19 mouse cellular contexts compared by ENCODE assay signal in the genomic region with DNA sequence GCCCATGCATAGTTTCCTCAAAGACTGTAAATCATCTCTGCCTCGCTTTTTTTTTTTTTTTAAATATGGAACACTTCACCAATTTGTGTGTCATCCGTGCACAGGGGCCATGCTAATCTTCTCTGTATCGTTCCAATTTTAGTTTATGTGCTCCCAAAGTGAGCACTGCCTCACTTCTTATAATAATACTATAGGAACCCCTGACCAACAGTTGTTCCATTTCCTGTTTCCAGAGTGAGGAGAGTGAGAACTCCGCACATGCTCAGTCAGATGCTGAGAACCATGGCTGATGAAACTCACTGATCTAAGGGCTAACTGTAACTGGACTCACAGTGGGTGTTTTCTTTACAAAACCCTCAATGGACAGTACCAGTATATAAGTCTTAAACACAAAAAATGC. TPM values are rescaled to one million over a fixed set of nuclear protein-coding genes. Genes with fewer than 3 reads are reported as not detected.
"Had no signal": no experiment of that assay in that cellular context is flagged by ENCODE, and none has a peak within 500 bp of the region (broad histone marks: within the 10 kb centered on the region; RNA-seq: fewer than 3 reads in every experiment).

No protein-coding gene starts in this region.

- H3K9me3 ChIP-seq: neural tube, embryonic 12.5 days; neural tube, embryonic 13.5 days; neural tube, embryonic 15.5 days; stomach, embryonic 15.5 days had no signal

- H3K4me1 ChIP-seq: neural tube, embryonic 12.5 days; neural tube, embryonic 13.5 days; neural tube, embryonic 15.5 days; stomach, embryonic 15.5 days had no signal

- H3K4me2 ChIP-seq: neural tube, embryonic 12.5 days; neural tube, embryonic 13.5 days; neural tube, embryonic 15.5 days; stomach, embryonic 15.5 days had no signal

- H3K9ac ChIP-seq: neural tube, embryonic 12.5 days; neural tube, embryonic 13.5 days; neural tube, embryonic 15.5 days; stomach, embryonic 15.5 days had no signal

- DNase-seq: retina, postnatal 1 day; right cerebral cortex, adult 18-20 months; right cerebral cortex, postnatal 14 days; right cerebral cortex, postnatal 25 days; right cerebral cortex, postnatal 4 days; spleen, adult 18-20 months; thymus, adult 18-20 months; thymus, adult 2 months; thymus, postnatal 14 days; thymus, postnatal 25 days; thymus, postnatal 36 days; thymus, postnatal 4 days had no signal

- H3K4me3 ChIP-seq: neural tube, embryonic 12.5 days; neural tube, embryonic 13.5 days; neural tube, embryonic 15.5 days; stomach, embryonic 15.5 days had no signal

- H3K27me3 ChIP-seq: neural tube, embryonic 12.5 days; neural tube, embryonic 13.5 days; neural tube, embryonic 15.5 days; stomach, embryonic 15.5 days had no signal

- H3K27ac ChIP-seq: neural tube, embryonic 12.5 days; neural tube, embryonic 13.5 days; neural tube, embryonic 15.5 days; stomach, embryonic 15.5 days; stomach, postnatal 0 days had no signal

RNA-seq across cellular contexts. Expression of a gene that starts 10.7 kb away (rescaled TPM):
- polyA plus RNA-seq: small intestine, adult 2 months; testis, adult 2 months had no signal
